Mouse (Mus musculus) hindbrain, embryonic 10.5 days (tissue): Measurements from ENCODE around the gene Zfp672. TPM values are rescaled to one million over a fixed set of nuclear protein-coding genes. Genes with fewer than 3 reads are reported as not detected.
"Not testable (repeated sequence)": the region's sequence is repeated elsewhere in the genome, so short reads cannot be mapped to it uniquely, and the experiment has no call there.

Experiments
- DNase-seq: peaks from one replicate; pipeline ENCODE4 v3.0.0-alpha.2; 2017; ENCODE audit warnings: low spot score
- H3K27ac ChIP-seq: fragments of 300-500 bp; sonication (generic); 2 replicates; pipeline ENCODE4 v1.5.1; 2016; ENCODE audit warnings: mild to moderate bottlenecking, moderate library complexity
- H3K27me3 ChIP-seq: fragments of 300-500 bp; sonication (generic); 2 replicates; pipeline ENCODE4 v1.6.1; 2016; ENCODE audit warnings: mild to moderate bottlenecking; ENCODE audit not compliant: poor library complexity, insufficient read depth, severe bottlenecking
- H3K36me3 ChIP-seq: fragments of 300-500 bp; sonication (generic); 2 replicates; pipeline ENCODE4 v1.6.1; 2016; ENCODE audit warnings: mild to moderate bottlenecking, moderate library complexity
- H3K4me1 ChIP-seq: fragments of 300-500 bp; sonication (generic); replicated peaks from 2 replicates; pipeline ENCODE4 v1.6.1; 2016; ENCODE audit warnings: mild to moderate bottlenecking
- H3K4me3 ChIP-seq: fragments of 300-500 bp; sonication (generic); 2 replicates; pipeline ENCODE4 v1.5.1; 2016; ENCODE audit warnings: mild to moderate bottlenecking, moderate library complexity
- H3K9me3 ChIP-seq: fragments of 300-500 bp; sonication (generic); 2 replicates; pipeline ENCODE4 v1.6.1; 2016; ENCODE audit warnings: mild to moderate bottlenecking, moderate library complexity
- WGBS: fragments of 180-500 bp; shearing (Covaris S2); methylation state at CpG from one replicate; pipeline ENCODE4 v1.1.7; 2016; 5-methylcytosine and 5-hydroxymethylcytosine counted together
- polyA plus RNA-seq: library from polyadenylated mRNA; unstranded; fragments of >200 nt; fragmentation: Nextera tagmentation; extraction: Ambion mirVana; gene quantifications from 2 replicates; pipeline ENCODE4 v1.2.1, GENCODE M21; 2016

Zfp672 gene
- 28.4 and 30.4 TPM in 2 replicates for polyA plus RNA-seq

GRCm38 (mm10) chr11:58330276-58331148, at the start of gene Zfp672, which contains the start of gene Sh3bp5l:
Gene Zfp672, minus strand, starts transcription at chr11:58330339.
Gene Sh3bp5l, plus strand, starts transcription at chr11:58330724.
- Histone ChIP-seq H3K4me1 (peaks cover 31% of the 10 kb centered on the region), H3K4me3 (peak within 1 kb of the TSS; percentile 73), H3K27me3 (no peaks in the 10 kb centered on the region), H3K9me3 (no peaks in the 10 kb centered on the region), H3K27ac (peak within 1 kb of the TSS; percentile 94), H3K36me3 (peaks cover 53% of the 10 kb centered on the region)
- WGBS = under 1% methylated on average over 52 of the region's 52 CpGs
- DNase-seq = peak; percentile 92

DNA sequence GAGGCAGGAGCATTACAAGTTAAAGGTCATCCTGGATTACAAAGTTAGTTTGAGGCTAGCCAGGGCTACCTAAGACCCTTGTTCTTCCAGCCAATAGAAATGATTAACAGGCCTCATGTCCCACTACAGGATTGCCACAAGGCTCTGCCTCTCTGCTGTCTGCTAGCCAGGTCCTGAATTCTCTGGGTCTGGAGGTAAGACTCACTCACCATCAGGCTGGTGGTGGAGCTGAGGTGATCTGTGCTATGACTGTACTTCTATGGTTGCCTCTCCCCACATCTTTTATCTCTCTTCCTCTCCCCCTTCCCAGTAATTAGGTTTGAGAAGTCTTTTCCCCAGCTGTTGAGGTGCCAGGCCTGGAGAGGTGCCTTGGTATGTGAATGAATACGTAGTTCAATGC, 49.4 kb upstream of the Zfp672 start:
- no peak for DNase-seq
- 90% methylated on average over 1 of the region's 1 CpGs for WGBS
- H3K36me3 ChIP-seq = no peaks in the 10 kb centered on the region
- H3K9me3 ChIP-seq = no peaks in the 10 kb centered on the region
- H3K4me1 ChIP-seq = no peaks in the 10 kb centered on the region
- no peak overlapping the region for H3K4me3 ChIP-seq
- H3K27me3 ChIP-seq = no peaks in the 10 kb centered on the region
- H3K27ac ChIP-seq = no peak overlapping the region

GRCm38 (mm10) chr11:58378763-58379278, 48.7 kb upstream of the Zfp672 start, which contains the start of gene Lypd8:
Gene Lypd8, plus strand, starts transcription at chr11:58379043.
- WGBS = 92% methylated on average over 3 of the region's 3 CpGs
- H3K36me3 ChIP-seq = no peaks in the 10 kb centered on the region
- H3K9me3 ChIP-seq = no peaks in the 10 kb centered on the region

GRCm38 (mm10) chr11:58377686-58378085, 47.5 kb upstream of the Zfp672 start:
- Histone ChIP-seq H3K36me3 (no peaks in the 10 kb centered on the region), H3K4me1 (no peaks in the 10 kb centered on the region), H3K4me3 (no peak overlapping the region), H3K27me3 (no peaks in the 10 kb centered on the region), H3K27ac (no peak overlapping the region), H3K9me3 (no peaks in the 10 kb centered on the region)
- 66% methylated on average over 1 of the region's 1 CpGs for whole genome bisulfite sequencing
- no peak for DNase-seq

More at GRCm38 (mm10) chr11:58378763-58379278, 48.7 kb upstream of the Zfp672 start, which contains the start of gene Lypd8:
- Histone ChIP-seq H3K27me3 (no peaks in the 10 kb centered on the region), H3K4me3 (no peak within 1 kb of the TSS), H3K27ac (no peak within 1 kb of the TSS), H3K4me1 (no peaks in the 10 kb centered on the region)
- DNase-seq = no peak

DNA sequence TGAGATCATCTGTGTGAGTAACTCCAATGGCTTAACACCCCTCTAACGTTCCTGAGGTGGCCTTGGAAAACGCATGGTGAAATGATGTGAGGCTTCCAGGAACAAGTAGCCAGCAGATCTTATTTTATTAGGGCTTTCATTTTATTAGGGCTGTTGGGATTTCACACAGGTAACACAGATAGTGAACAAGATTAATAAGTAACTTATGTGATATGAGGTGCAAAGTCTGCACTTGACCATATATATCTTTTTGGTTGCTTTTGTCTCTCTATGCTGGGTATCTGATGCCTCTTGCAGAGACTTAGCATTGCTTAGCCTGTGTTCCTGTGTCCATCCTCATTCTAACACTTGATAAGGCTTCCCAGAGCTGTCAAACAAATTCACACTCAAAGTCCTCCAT, 47.1 kb upstream of the Zfp672 start:
- no peaks in the 10 kb centered on the region for H3K9me3 ChIP-seq
- no peak overlapping the region for H3K27ac ChIP-seq
- H3K27me3 ChIP-seq = no peaks in the 10 kb centered on the region
- 85% methylated on average over 2 of the region's 2 CpGs for WGBS
- no peaks in the 10 kb centered on the region for H3K36me3 ChIP-seq
- H3K4me1 ChIP-seq = no peaks in the 10 kb centered on the region
- no peak for DNase-seq
- no peak overlapping the region for H3K4me3 ChIP-seq

- not testable (repeated sequence) for H3K36me3 ChIP-seq, H3K27me3 ChIP-seq, DNase-seq, H3K9me3 ChIP-seq, H3K4me3 ChIP-seq, H3K27ac ChIP-seq, H3K4me1 ChIP-seq
- WGBS = no CpG with 5 or more reads among the region's 6 CpGs
Observed at GRCm38 (mm10) chr11:58366191-58366590, 36.1 kb upstream of the Zfp672 start.

DNA sequence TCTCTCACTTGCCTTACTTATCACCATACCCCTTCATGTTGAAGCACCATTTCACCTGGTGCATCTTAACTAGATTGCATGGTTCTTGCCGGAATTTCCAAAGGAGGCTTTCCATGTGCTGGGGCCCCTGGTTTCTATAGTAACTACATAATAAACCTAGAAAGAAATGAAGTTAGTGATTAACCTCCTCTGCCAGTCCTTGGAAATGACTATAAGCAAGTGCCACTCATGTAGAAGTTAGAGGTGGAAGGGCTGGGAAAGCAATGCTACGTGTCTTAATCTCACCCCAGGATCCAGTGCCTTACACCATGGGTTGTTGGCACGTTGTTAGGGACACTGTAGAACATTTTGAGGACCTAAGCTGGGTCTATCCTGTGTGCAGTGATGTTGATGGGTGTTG, 34.3 kb upstream of the Zfp672 start:
- Histone ChIP-seq H3K36me3 (no peaks in the 10 kb centered on the region), H3K9me3 (no peaks in the 10 kb centered on the region), H3K27ac (no peak overlapping the region), H3K4me1 (no peaks in the 10 kb centered on the region), H3K4me3 (no peak overlapping the region), H3K27me3 (no peaks in the 10 kb centered on the region)
- 72% methylated on average over 3 of the region's 3 CpGs for WGBS
- no peak for DNase-seq

DNA sequence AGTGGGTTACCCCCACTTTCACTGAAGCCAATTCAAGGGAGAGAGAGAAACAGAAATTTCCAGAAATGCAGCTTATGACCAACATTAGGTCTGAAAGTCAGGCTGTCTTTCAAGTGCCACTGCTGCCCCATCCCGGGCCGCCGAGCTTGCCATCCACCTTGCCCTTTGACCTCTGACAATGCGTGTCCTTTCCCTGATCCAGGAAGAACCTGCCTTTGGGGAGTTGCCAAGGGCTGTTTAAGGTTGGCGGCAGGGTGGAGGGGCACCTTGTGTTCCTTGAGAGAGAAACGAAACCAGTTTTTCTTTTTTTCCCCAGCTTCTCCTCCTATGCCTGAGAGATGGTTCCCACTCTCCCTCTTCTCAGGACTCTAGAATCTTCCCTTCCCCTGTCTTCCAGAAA, 32.4 kb upstream of the Zfp672 start:
- H3K4me3 ChIP-seq, H3K27ac ChIP-seq, H3K9me3 ChIP-seq, DNase-seq, H3K36me3 ChIP-seq, H3K27me3 ChIP-seq, H3K4me1 ChIP-seq: not testable (repeated sequence)
- WGBS = no CpG with 5 or more reads among the region's 6 CpGs

GRCm38 (mm10) chr11:58357844-58358534, 27.9 kb upstream of the Zfp672 start:
- H3K27me3 ChIP-seq = no peaks in the 10 kb centered on the region
- WGBS = 88% methylated on average over 6 of the region's 6 CpGs
- no peak for DNase-seq
- no peaks in the 10 kb centered on the region for H3K36me3 ChIP-seq
- H3K4me1 ChIP-seq = no peaks in the 10 kb centered on the region
- H3K27ac ChIP-seq = no peak overlapping the region
- H3K4me3 ChIP-seq = no peak overlapping the region
- H3K9me3 ChIP-seq = no peaks in the 10 kb centered on the region

GRCm38 (mm10) chr11:58357042-58357441, 26.9 kb upstream of the Zfp672 start:
- Histone ChIP-seq H3K4me3 (no peak overlapping the region), H3K27ac (no peak overlapping the region), H3K27me3 (no peaks in the 10 kb centered on the region), H3K9me3 (no peaks in the 10 kb centered on the region), H3K36me3 (no peaks in the 10 kb centered on the region), H3K4me1 (no peaks in the 10 kb centered on the region)
- DNase-seq = no peak
- 89% methylated on average over 3 of the region's 3 CpGs for WGBS

DNA sequence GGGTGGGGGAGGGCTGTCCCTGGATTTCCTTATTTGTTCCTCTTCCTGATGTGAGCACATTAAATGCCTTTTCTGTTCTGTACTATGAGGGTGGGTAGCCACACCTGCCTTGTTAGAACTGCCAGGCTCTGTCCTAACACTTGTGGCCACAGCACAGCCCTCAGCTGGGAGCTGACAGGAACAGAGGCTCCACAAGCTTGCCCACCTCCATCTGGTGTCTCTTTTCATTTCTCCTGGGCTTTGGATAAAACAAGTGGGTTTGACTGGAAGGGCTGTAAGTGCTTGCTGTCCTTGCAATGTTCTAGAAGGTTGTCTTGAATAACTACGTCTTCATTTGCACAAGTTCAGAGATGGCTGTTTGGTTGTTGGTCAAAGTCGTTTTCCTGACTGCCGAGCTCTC, 24.8 kb upstream of the Zfp672 start:
- Histone ChIP-seq H3K4me3 (no peak overlapping the region), H3K27me3 (no peaks in the 10 kb centered on the region), H3K36me3 (0 out of 2 replicates have a peak, but pooled peaks cover 5% of the 10 kb centered on the region), H3K9me3 (no peaks in the 10 kb centered on the region), H3K27ac (no peak overlapping the region), H3K4me1 (no peaks in the 10 kb centered on the region)
- DNase-seq = no peak
- WGBS = 80% methylated on average over 3 of the region's 3 CpGs

DNA sequence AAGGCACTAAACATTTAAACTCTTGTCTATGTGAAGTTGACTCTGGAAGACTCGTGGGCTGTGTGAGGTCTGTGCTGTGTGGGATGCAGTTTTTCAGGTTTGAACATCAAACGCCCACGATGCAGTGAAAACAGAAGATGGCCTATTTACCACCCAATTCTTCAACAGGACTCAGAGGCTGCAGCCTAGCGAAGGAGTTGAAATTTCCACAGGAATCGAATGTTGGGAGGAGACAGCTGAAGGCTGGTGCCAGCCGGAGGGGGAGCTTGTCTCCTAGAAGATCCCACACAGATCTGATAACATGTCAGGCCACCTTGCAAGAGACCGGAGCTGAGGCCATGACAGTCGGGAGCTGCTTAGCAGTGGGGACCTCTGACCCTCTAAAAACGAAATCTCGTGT, 24.3 kb upstream of the Zfp672 start:
- no peaks in the 10 kb centered on the region for H3K27me3 ChIP-seq
- 0 out of 2 replicates have a peak, but pooled peaks cover 5% of the 10 kb centered on the region for H3K36me3 ChIP-seq
- H3K4me1 ChIP-seq = no peaks in the 10 kb centered on the region
- no peak overlapping the region for H3K4me3 ChIP-seq
- 78% methylated on average over 10 of the region's 10 CpGs for WGBS
- no peak for DNase-seq
- H3K9me3 ChIP-seq = no peaks in the 10 kb centered on the region
- H3K27ac ChIP-seq = no peak overlapping the region

- Histone ChIP-seq H3K36me3 (0 out of 2 replicates have a peak, but pooled peaks cover 8% of the 10 kb centered on the region), H3K27ac (no peak overlapping the region), H3K27me3 (no peaks in the 10 kb centered on the region), H3K9me3 (no peaks in the 10 kb centered on the region), H3K4me1 (no peaks in the 10 kb centered on the region), H3K4me3 (no peak overlapping the region)
- no peak for DNase-seq
- 87% methylated on average over 3 of the region's 3 CpGs for WGBS
Observed at GRCm38 (mm10) chr11:58353709-58354108, 23.6 kb upstream of the Zfp672 start.
